Mouse (Mus musculus) embryonic facial prominence, embryonic 10.5 days (tissue): Measurements from ENCODE around the gene Zfp422. TPM values are rescaled to one million over a fixed set of nuclear protein-coding genes. Genes with fewer than 3 reads are reported as not detected.

ENCODE experiments used
- DNase-seq: peaks from one replicate; pipeline ENCODE4 v3.0.0-alpha.2; 2017; ENCODE audit warnings: low spot score
- H3K27ac ChIP-seq: fragments of 300-500 bp; sonication (generic); replicated peaks from 2 replicates; pipeline ENCODE4 v1.5.1; 2016; ENCODE audit warnings: mild to moderate bottlenecking
- H3K27me3 ChIP-seq: fragments of 300-500 bp; sonication (generic); replicated peaks from 2 replicates; pipeline ENCODE4 v1.6.1; 2016; ENCODE audit warnings: low read depth, mild to moderate bottlenecking; ENCODE audit not compliant: poor library complexity, severe bottlenecking
- H3K36me3 ChIP-seq: fragments of 300-500 bp; sonication (generic); replicated peaks from 2 replicates; pipeline ENCODE4 v1.6.1; 2016; ENCODE audit warnings: mild to moderate bottlenecking, moderate library complexity
- H3K4me1 ChIP-seq: fragments of 300-500 bp; sonication (generic); 2 replicates; pipeline ENCODE4 v1.6.1; 2016
- H3K4me3 ChIP-seq: fragments of 300-500 bp; sonication (generic); 2 replicates; pipeline ENCODE4 v1.5.1; 2016; ENCODE audit warnings: mild to moderate bottlenecking, moderate library complexity
- H3K9me3 ChIP-seq: fragments of 300-500 bp; sonication (generic); 2 replicates; pipeline ENCODE4 v1.6.1; 2016; ENCODE audit warnings: mild to moderate bottlenecking
- WGBS: fragments of 180-500 bp; shearing (Covaris S2); methylation state at CpG from one replicate; pipeline ENCODE4 v1.1.7; 2016; 5-methylcytosine and 5-hydroxymethylcytosine counted together
- polyA plus RNA-seq: library from polyadenylated mRNA; unstranded; fragments of >200 nt; fragmentation: Nextera tagmentation; extraction: Ambion mirVana; gene quantifications from 2 replicates; pipeline ENCODE4 v1.2.1, GENCODE M21; 2016

The Zfp422 gene
- polyA plus RNA-seq, 1 experiment from 2014 or later, result 267 TPM

GRCm38 (mm10) chr6:116666892-116667291, 38.1 kb upstream of the Zfp422 start:
- H3K27me3 ChIP-seq, result peaks cover 21% of the 10 kb centered on the region
- H3K9me3 ChIP-seq, result no peaks in the 10 kb centered on the region
- H3K27ac ChIP-seq, result no peak overlapping the region
- no peak for DNase-seq
- no peak overlapping the region for H3K4me3 ChIP-seq
- 60% methylated on average over 3 of the region's 3 CpGs for WGBS
- peaks cover 48% of the 10 kb centered on the region for H3K4me1 ChIP-seq
- no peaks in the 10 kb centered on the region for H3K36me3 ChIP-seq

GRCm38 (mm10) chr6:116666085-116666750, 37.4 kb upstream of the Zfp422 start:
- whole genome bisulfite sequencing, result 86% methylated on average over 12 of the region's 12 CpGs
- Histone ChIP-seq H3K27me3 (peaks cover 14% of the 10 kb centered on the region), H3K4me1 (peaks cover 42% of the 10 kb centered on the region), H3K36me3 (no peaks in the 10 kb centered on the region), H3K4me3 (no peak overlapping the region), H3K27ac (no peak overlapping the region), H3K9me3 (no peaks in the 10 kb centered on the region)
- no peak for DNase-seq

GRCm38 (mm10) chr6:116664830-116665229, 36.0 kb upstream of the Zfp422 start:
- peaks cover 2% of the 10 kb centered on the region for H3K27me3 ChIP-seq

GRCm38 (mm10) chr6:116664031-116664430, 35.2 kb upstream of the Zfp422 start:
- no peak overlapping the region for H3K4me3 ChIP-seq
- no peaks in the 10 kb centered on the region for H3K9me3 ChIP-seq
- no peak for DNase-seq
- H3K4me1 ChIP-seq, result peaks cover 20% of the 10 kb centered on the region
- WGBS, result 78% methylated on average over 6 of the region's 6 CpGs
- no peaks in the 10 kb centered on the region for H3K36me3 ChIP-seq
- no peaks in the 10 kb centered on the region; the same call in 1 of the 2 replicates for H3K27me3 ChIP-seq
- H3K27ac ChIP-seq, result no peak overlapping the region

More at GRCm38 (mm10) chr6:116664830-116665229, 36.0 kb upstream of the Zfp422 start:
- Histone ChIP-seq H3K36me3 (no peaks in the 10 kb centered on the region), H3K4me3 (no peak overlapping the region), H3K9me3 (no peaks in the 10 kb centered on the region), H3K27ac (no peak overlapping the region), H3K4me1 (peaks cover 28% of the 10 kb centered on the region)
- no peak for DNase-seq
- 85% methylated on average over 3 of the region's 3 CpGs for WGBS

GRCm38 (mm10) chr6:116663364-116663763, 34.6 kb upstream of the Zfp422 start:
- Histone ChIP-seq H3K4me3 (no peak overlapping the region), H3K36me3 (no peaks in the 10 kb centered on the region), H3K27ac (no peak overlapping the region), H3K4me1 (peaks cover 19% of the 10 kb centered on the region), H3K27me3 (no peaks in the 10 kb centered on the region; the same call in 1 of the 2 replicates), H3K9me3 (no peaks in the 10 kb centered on the region)
- DNase-seq, result no peak
- 88% methylated on average over 2 of the region's 2 CpGs for WGBS

- Histone ChIP-seq H3K4me1 (peaks cover 28% of the 10 kb centered on the region), H3K36me3 (peaks cover 5% of the 10 kb centered on the region; the same call in 1 of the 2 replicates), H3K27me3 (no peaks in the 10 kb centered on the region), H3K9me3 (no peaks in the 10 kb centered on the region; the same call in 1 of the 2 replicates), H3K4me3 (no peak overlapping the region), H3K27ac (no peak overlapping the region)
- DNase-seq, result peak; percentile 72
- 64% methylated on average over 9 of the region's 9 CpGs for WGBS
Measured at GRCm38 (mm10) chr6:116653684-116654454, 25.1 kb upstream of the Zfp422 start.

GRCm38 (mm10) chr6:116653191-116653590, 24.4 kb upstream of the Zfp422 start:
- H3K36me3 ChIP-seq, result peaks cover 5% of the 10 kb centered on the region; the same call in 1 of the 2 replicates
- WGBS, result 74% methylated on average over 3 of the region's 3 CpGs
- H3K9me3 ChIP-seq, result no peaks in the 10 kb centered on the region; the same call in 1 of the 2 replicates
- H3K27me3 ChIP-seq, result no peaks in the 10 kb centered on the region
- no peak overlapping the region for H3K4me3 ChIP-seq
- DNase-seq, result no peak
- H3K27ac ChIP-seq, result no peak overlapping the region
- H3K4me1 ChIP-seq, result peaks cover 28% of the 10 kb centered on the region

GRCm38 (mm10) chr6:116651437-116652118, 22.8 kb upstream of the Zfp422 start:
- peaks cover 4% of the 10 kb centered on the region; the same call in 1 of the 2 replicates for H3K36me3 ChIP-seq
- no peaks in the 10 kb centered on the region for H3K27me3 ChIP-seq
- peaks cover 28% of the 10 kb centered on the region for H3K4me1 ChIP-seq
- peak overlapping the region; percentile 32 for H3K4me3 ChIP-seq
- H3K27ac ChIP-seq, result no peak overlapping the region; the same call in none of the 2 replicates
- 79% methylated on average over 20 of the region's 20 CpGs for WGBS
- no peaks in the 10 kb centered on the region; the same call in 1 of the 2 replicates for H3K9me3 ChIP-seq
- no peak for DNase-seq

GRCm38 (mm10) chr6:116650406-116650805, 21.6 kb upstream of the Zfp422 start, which contains the start of gene Depp1:
Gene Depp1, plus strand, starts transcription at chr6:116650609.
- H3K4me3 ChIP-seq, result peak within 1 kb of the TSS; percentile 32
- no peaks in the 10 kb centered on the region for H3K27me3 ChIP-seq
- no peak for DNase-seq
- no peak within 1 kb of the TSS; the same call in 1 of the 2 replicates for H3K27ac ChIP-seq
- H3K36me3 ChIP-seq, result peaks cover 7% of the 10 kb centered on the region; the same call in 1 of the 2 replicates
- peaks cover 26% of the 10 kb centered on the region for H3K4me1 ChIP-seq
- 63% methylated on average over 6 of the region's 6 CpGs for WGBS
- no peaks in the 10 kb centered on the region for H3K9me3 ChIP-seq

GRCm38 (mm10) chr6:116649811-116650210, 21.0 kb upstream of the Zfp422 start:
- peaks cover 20% of the 10 kb centered on the region for H3K4me1 ChIP-seq
- 86% methylated on average over 7 of the region's 7 CpGs for WGBS
- no peak overlapping the region for H3K4me3 ChIP-seq
- peaks cover 7% of the 10 kb centered on the region; the same call in 1 of the 2 replicates for H3K36me3 ChIP-seq
- no peak overlapping the region for H3K27ac ChIP-seq
- no peaks in the 10 kb centered on the region for H3K27me3 ChIP-seq
- no peaks in the 10 kb centered on the region for H3K9me3 ChIP-seq
- no peak for DNase-seq

GRCm38 (mm10) chr6:116647763-116648162, 19.0 kb upstream of the Zfp422 start:
- 83% methylated on average over 12 of the region's 12 CpGs for WGBS
- no peak for DNase-seq
- Histone ChIP-seq H3K27me3 (no peaks in the 10 kb centered on the region), H3K9me3 (no peaks in the 10 kb centered on the region), H3K4me3 (no peak overlapping the region), H3K36me3 (peaks cover 7% of the 10 kb centered on the region; the same call in 1 of the 2 replicates), H3K4me1 (peaks cover 21% of the 10 kb centered on the region; the same call in 1 of the 2 replicates), H3K27ac (no peak overlapping the region)

GRCm38 (mm10) chr6:116644335-116644734, 15.5 kb upstream of the Zfp422 start:
- WGBS, result 68% methylated on average over 3 of the region's 3 CpGs
- no peaks in the 10 kb centered on the region for H3K27me3 ChIP-seq
- DNase-seq, result no peak
- peaks cover 7% of the 10 kb centered on the region; the same call in 1 of the 2 replicates for H3K36me3 ChIP-seq
- no peak overlapping the region for H3K4me3 ChIP-seq
- H3K27ac ChIP-seq, result no peak overlapping the region
- H3K9me3 ChIP-seq, result no peaks in the 10 kb centered on the region
- H3K4me1 ChIP-seq, result 0 out of 2 replicates have a peak, but pooled peaks cover 6% of the 10 kb centered on the region
